Mouse (Mus musculus): ENCODE measurements at regions not wholly inside any gene's neighbourhood (a gene's known extent, or its start where the extent isn't known, plus 50 kb on each side); places are given as distances from the start of the nearest gene placed in this dataset.

GRCm38 (mm10) chr3:38579781-38580180 lies 95.1 kb upstream of the Ankrd50 start:
- DNase-seq (ENCODE audit: low read depth): no peak

GRCm38 (mm10) chr3:38577890-38578628 lies 93.4 kb upstream of the Ankrd50 start:
- DNase-seq (ENCODE audit: low read depth): no peak

GRCm38 (mm10) chr3:38573594-38573993 lies 89.0 kb upstream of the Ankrd50 start:
- DNase-seq (ENCODE audit: low read depth): no peak

GRCm38 (mm10) chr3:38572159-38572558 lies 87.5 kb upstream of the Ankrd50 start:
- no peak for DNase-seq (ENCODE audit: low read depth)

GRCm38 (mm10) chr3:38571224-38571623 lies 86.6 kb upstream of the Ankrd50 start:
- DNase-seq (ENCODE audit: low read depth): peak; percentile 4

- DNase-seq (ENCODE audit: low read depth): peak; percentile 6
Observed at GRCm38 (mm10) chr3:38569001-38569400, 84.4 kb upstream of the Ankrd50 start.

- peak; percentile 74 for DNase-seq (ENCODE audit: low read depth)
Observed at GRCm38 (mm10) chr3:38568596-38568975, 83.9 kb upstream of the Ankrd50 start.

GRCm38 (mm10) chr3:38567946-38568595 lies 83.4 kb upstream of the Ankrd50 start:
- DNase-seq (ENCODE audit: low read depth): no peak

- no peak for DNase-seq (ENCODE audit: low read depth)
Observed at GRCm38 (mm10) chr3:38566576-38566975, 81.9 kb upstream of the Ankrd50 start.

GRCm38 (mm10) chr3:38564844-38565243 lies 80.2 kb upstream of the Ankrd50 start:
- DNase-seq (ENCODE audit: low read depth): no peak

- no peak for DNase-seq (ENCODE audit: low read depth)
Observed at GRCm38 (mm10) chr3:38564364-38564763, 79.7 kb upstream of the Ankrd50 start.

- DNase-seq (ENCODE audit: low read depth): no peak
Observed at GRCm38 (mm10) chr3:38561186-38561585, 76.5 kb upstream of the Ankrd50 start.

- no peak for DNase-seq (ENCODE audit: low read depth)
Observed at GRCm38 (mm10) chr3:38555939-38556338, 71.3 kb upstream of the Ankrd50 start.

GRCm38 (mm10) chr3:38553470-38554043 lies 68.9 kb upstream of the Ankrd50 start:
- DNase-seq (ENCODE audit: low read depth): no peak

GRCm38 (mm10) chr3:38547032-38547431 lies 62.4 kb upstream of the Ankrd50 start:
- no peak for DNase-seq (ENCODE audit: low read depth)

- DNase-seq (ENCODE audit: low read depth): no peak
Observed at GRCm38 (mm10) chr3:38545501-38545896, 60.9 kb upstream of the Ankrd50 start.

GRCm38 (mm10) chr3:38544718-38545500 lies 60.3 kb upstream of the Ankrd50 start:
- no peak for DNase-seq (ENCODE audit: low read depth)

GRCm38 (mm10) chr3:38543816-38544215 lies 59.2 kb upstream of the Ankrd50 start:
- no peak for DNase-seq (ENCODE audit: low read depth)

- no peak for DNase-seq (ENCODE audit: low read depth)
Observed at GRCm38 (mm10) chr3:38541296-38541695, 56.7 kb upstream of the Ankrd50 start.

GRCm38 (mm10) chr3:38538309-38538708 lies 53.7 kb upstream of the Ankrd50 start:
- no peak for DNase-seq (ENCODE audit: low read depth)

- no peak for DNase-seq (ENCODE audit: low read depth)
Observed at GRCm38 (mm10) chr3:38537770-38538169, 53.1 kb upstream of the Ankrd50 start.
